Mouse (Mus musculus) induced T-regulatory cell, adult 2 months (primary cell): ENCODE data around the gene Zfp872.
"Not testable (repeated sequence)": the region's sequence is repeated elsewhere in the genome, so short reads cannot be mapped to it uniquely, and the experiment has no call there.

ENCODE experiments used
- DNase-seq: peaks from one replicate; pipeline ENCODE4 v3.0.0-alpha.2; 2012; ENCODE audit warnings: low read depth

Gene Zfp872

GRCm38 (mm10) chr9:22169327-22169726 is 18.6 kb upstream of the Zfp872 start:
- DNase-seq: no peak

DNA sequence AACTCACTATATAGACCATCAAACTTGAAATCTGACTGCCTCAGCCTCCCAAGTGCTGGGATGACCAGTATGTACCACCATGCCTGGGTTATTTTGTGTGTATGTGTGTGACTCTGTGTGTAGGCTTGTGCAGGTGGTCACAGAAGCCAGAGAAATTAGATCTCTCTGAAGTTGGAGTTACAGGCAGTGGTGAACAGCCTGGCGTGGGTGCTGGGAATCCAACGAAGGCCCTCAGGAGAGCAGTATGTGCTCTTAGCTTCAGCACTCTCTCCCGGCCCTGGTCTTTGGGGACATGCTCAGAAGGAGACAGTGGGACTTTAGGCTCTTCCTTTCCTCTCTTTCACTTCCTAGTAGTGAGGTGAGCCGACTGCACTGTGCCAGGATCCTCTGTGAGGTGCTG is 15.6 kb upstream of the Zfp872 start:
- no peak for DNase-seq

DNA sequence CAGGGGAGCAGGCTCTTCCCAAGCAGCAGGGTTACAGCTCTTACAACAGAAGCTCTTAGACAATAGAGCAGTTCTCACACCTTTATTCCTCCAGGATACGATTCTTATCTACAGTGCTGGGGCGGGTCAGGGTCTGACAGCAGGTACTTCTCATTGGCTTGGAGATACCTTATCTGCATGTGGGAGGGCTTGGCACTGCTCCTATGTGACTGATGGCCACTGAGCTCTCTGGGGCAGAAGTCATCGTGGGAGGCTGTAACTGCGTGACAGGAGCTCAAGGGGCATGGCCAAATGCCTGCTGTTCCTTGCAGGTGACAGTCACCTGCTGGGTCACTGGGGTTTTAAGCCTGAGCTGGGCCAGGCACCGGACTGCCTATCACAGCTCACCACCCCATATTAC is 8.5 kb downstream of the Zfp872 start:
- DNase-seq: no peak

DNA sequence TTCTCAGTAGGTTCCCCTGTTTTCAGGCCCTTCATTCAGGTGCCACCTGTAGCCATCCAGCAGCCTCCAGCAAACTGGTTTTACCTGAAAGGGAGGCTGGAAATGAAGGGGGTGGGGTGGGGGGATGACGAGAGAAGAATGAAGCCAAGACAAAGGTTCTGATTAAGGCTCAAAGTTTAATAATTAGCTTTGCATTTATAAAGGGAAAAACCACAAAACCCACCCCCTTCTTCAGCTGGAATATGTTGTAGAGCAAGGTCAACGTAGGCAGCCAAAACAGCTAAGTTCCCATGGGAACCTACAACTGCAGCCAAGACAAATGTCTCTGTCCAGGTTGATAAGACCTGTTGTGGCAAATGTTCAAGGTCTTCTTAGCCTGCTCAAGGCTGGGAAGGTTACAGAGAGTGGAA is 25.9 kb downstream of the Zfp872 start:
- DNase-seq: no peak

GRCm38 (mm10) chr9:22214549-22214948 is 26.7 kb downstream of the Zfp872 start:
- DNase-seq: no peak

GRCm38 (mm10) chr9:22216705-22217104 is 28.8 kb downstream of the Zfp872 start:
- no peak for DNase-seq

- no peak for DNase-seq
Measured at GRCm38 (mm10) chr9:22217858-22218493, 30.1 kb downstream of the Zfp872 start.

DNA sequence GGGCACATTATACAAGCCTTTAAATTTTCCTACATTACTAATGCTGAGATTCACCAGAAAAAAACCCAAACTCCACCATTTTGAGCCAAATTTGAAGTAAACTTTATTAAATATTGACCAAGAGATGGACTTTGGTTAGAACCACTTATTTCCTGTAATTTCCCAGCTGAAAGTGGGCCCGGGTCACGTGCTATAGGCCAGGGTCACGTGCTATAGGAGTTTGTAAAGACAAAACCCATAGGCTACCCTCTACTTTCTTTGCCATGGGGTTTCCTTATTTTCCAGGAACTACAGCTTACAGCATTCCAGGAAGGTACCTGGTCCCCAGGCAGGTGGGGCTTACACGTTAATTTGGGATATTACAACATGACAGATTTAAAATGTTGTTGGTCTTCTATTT is 36.2 kb downstream of the Zfp872 start:
- no peak for DNase-seq

DNA sequence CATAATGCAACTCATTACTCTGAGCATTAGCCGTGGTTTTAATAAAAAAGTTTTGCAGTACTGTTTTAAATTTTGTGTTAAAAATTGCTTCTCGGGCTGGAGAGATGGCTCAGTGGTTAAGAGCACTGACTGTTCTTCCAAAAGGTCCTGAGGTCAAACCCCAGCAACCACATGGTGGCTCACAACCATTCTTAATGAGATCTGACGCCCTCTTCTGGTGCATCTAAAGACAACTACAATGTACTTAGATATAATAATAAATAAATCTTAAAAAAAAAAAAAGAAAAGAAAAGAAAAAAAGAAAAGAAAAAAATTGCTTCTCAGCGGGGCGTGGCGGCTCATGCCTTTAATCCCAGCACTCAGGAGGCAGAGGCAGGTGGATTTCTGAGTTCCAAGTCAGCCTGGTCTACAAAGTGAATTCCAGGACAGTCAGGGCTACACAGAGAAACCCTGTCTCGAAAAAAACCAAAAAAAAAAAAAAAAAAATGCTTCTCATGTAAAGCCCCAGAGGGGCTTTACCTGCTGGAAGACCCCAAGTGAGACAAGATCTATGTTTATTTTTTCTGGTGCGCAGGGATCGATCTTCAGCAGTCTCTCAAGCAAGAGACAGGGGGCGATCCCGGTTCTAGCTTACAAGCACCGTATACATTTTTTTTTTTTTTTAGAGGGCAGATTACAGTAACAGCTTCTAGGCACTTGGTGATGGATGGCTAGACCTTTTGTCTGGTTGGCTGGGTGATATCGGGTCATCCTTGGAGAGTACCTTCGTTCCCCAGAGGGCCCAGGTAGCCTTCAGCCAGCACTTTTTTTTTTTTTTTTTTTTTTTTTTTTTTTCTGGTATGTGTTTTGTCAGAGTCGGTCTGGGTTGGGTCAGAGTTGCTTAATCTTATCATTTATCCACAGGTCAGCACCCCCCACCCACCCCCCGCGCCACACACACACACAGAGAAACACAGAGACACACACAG is 36.9 kb downstream of the Zfp872 start:
- peak; percentile 86 for DNase-seq

DNA sequence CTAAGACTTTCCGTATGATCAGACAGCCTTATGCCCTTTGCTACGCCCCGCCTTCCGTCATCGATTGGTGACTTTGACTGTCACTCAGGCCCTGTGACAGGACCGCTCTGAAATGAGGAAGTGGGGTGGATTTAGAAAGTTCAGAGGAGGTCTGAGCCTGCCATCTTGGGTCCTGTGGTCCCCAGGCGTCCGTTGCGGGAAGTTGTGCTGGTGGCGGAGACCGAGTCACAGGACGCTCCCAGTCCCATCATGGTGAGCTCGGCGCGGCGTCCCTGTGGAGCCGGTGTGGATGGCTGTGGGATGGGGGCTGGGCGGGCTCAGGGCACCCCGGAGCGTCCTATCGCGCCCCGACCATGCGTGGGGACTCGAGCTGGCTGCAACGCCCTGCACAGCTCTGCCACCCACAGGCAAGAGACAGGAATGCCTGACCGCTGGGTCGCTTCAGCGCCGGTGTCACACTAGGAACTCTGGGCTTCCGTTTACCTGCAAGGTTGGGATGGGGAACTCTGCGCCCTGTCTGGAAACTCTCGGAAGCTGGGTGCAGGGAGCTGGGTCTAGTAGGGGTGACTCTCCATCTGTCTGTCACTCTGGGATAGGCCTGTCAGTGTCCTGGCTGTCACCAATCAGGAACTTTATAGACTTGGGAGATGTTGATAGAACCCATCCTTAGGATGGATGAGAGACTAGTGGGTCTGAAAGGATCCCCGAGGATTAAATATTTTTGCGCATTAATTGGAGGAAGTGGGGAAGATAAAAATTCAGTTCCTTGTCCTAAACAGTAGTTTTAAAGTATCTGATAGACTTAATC is 37.9 kb downstream of the Zfp872 start, which contains the start of gene Zfp809:
Gene Zfp809, plus strand, starts transcription at position 134 of the 808 bp plus-strand sequence.
- peak; percentile 100 for DNase-seq

- DNase-seq: not testable (repeated sequence)
Measured at GRCm38 (mm10) chr9:22226389-22226673, 38.4 kb downstream of the Zfp872 start.

DNA sequence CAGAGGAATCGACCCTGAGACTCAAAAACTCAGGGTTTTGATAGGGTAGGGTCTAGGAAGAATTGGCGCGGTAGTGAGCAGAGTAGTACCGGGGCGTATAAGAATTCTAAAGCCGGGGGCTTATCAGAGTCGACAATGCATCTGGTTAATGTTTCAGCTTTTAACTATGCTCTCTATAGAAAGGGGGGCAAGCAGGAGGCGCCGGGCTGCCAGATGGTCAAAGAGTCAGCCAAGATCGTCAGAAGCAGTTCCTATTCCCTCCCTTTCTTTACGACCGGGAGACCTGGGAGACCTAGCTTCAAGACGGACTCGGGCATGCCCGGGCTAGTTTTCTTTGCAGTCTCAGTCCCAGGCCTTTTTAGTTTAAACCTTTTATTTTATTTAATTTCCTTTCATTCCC is 39.0 kb downstream of the Zfp872 start:
- DNase-seq: no peak

DNA sequence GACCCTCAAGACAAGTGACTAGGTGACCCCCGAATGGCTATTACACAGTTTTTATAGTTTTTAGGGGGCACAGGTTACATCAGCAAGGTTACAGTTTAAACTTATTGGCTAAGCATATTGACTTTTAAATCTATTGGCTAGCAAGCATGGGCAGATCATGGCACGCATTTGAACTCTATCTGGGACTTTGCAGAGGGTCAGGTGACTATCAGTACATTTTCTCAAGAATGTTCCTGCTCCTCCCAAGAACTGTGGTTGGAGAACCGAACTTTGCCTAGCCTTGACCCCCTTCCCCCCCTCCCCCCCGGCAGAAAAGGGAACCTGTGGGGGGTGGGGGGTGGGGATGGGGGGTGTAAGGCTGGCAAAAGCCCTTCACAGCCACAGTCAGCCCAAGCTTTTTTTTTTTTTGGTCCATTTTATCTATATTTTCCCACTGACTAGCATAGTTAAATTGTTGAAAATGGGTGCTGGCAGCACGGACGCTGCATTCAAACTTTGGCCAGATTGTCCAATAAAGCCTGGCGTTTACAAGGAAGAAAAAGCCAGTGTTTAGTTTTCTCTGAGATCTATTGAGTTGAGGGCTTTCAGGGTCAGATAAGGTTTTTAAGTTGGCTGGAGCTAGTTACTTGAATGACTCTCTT is 41.6 kb downstream of the Zfp872 start:
- DNase-seq: no peak

DNA sequence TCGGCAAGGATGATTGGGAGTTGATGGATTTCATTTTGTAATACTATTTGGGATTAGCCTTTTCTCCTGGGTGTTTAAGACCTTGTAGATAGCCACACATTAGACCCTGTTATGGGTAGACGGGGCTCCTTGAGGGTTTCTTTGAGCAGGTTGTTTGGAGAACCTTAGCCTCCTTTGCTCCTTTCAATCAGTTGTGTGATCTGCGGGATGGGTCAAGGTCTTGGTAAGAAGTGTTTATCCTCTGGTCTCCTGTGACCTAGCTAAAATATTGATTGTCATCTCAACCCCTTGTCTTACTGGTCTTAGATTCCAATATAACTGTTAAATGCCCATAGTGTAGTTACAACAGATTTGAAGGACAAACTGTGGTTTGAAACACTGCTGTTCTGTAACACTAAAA is 42.2 kb downstream of the Zfp872 start:
- DNase-seq: no peak

GRCm38 (mm10) chr9:22230556-22230955 is 42.7 kb downstream of the Zfp872 start:
- peak; percentile 45 for DNase-seq

GRCm38 (mm10) chr9:22240001-22240400 is 52.1 kb downstream of the Zfp872 start:
- DNase-seq: no peak

GRCm38 (mm10) chr9:22244242-22244641 is 56.4 kb downstream of the Zfp872 start:
- DNase-seq: no peak
